Mouse (Mus musculus): Measurements from ENCODE around the gene Gm38392.

Gene Gm38392

DNA sequence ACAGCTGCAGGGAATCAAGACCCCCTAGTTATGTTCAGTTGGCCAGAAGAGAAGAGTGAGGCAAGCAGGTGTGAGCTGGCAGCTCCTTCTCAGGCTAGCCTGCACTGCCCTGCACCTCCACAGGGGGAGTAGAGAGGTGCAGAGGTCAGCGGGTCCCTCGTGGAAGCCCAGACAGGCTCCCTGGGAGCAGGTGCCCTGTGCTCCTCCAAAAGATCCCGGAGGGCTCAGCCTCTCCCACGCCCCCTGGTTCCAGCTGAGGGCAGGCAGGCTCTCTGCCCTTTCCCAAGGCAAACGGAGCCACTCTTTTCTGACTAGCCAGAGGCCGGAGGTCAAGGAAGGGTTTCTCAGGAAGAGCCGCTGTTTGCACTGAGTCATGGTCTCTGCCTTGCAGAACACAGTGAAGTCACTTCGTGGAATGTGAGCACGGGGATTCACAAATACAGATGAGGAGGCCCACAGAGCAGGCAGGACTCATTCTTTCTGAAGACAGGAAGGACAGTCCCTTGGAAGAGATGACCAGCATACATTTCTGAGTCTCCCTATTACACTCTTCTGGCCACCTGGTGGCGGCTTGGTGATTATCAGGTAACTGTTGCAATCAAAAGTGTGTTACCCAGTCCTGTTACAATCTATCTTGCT lies 49.3 kb downstream of the Gm38392 start:
- peak; percentile 70 for DNase-seq (ENCODE audit: extremely low read depth, insufficient read length, low spot score)

- no peak for DNase-seq (ENCODE audit: extremely low read depth, insufficient read length, low spot score)
These were observed 49.9 kb downstream of the Gm38392 start for GRCm38 (mm10) chr3:88237161-88237555.

DNA sequence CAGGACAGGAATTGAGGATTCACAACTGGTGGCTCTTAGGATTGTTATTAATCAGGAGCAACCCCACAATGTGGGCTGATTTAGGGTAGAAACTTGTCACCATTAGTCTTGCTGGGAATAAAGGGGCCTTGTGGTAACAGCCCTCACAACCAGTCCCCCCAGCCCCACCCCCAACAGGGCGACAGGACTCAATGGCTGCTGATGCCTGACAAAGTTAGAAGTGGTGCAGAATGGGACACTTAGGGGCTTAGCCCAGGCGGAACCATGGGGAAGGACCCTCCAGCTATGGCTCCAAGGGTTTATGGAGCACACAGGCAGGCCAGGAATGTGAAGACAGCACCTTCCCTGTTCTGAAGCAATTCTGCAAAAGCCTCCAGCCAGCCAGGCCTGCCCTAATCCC lies 51.4 kb downstream of the Gm38392 start:
- DNase-seq (ENCODE audit: extremely low read depth, insufficient read length, low spot score): no peak

- DNase-seq (ENCODE audit: extremely low read depth, insufficient read length, low spot score): no peak
These were observed 51.8 kb downstream of the Gm38392 start for GRCm38 (mm10) chr3:88235216-88235615.

GRCm38 (mm10) chr3:88234041-88234440 lies 53.0 kb downstream of the Gm38392 start:
- DNase-seq (ENCODE audit: extremely low read depth, insufficient read length, low spot score): peak; percentile 74

- DNase-seq (ENCODE audit: extremely low read depth, insufficient read length, low spot score): peak; percentile 43
These were observed 54.0 kb downstream of the Gm38392 start for GRCm38 (mm10) chr3:88232851-88233649.

DNA sequence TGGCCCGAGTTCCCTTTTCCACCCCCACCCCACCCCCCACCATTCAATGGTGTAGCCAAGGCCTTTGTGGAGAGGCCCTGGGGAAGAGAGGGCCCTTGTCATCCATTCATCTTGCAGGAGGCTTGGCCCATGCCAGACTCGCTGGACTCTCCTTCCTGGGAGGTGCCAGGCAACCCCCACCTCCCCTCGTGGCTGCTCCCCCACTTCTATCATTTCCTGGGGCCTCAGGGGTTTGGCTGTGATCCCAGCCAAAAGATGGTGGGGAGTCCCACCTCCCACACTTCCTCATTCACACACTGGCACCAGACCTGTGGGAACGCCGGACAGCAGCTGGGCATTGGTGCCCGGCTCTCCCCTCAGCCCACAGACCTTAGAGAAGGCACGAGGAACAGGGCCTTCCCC lies 54.7 kb downstream of the Gm38392 start:
- DNase-seq (ENCODE audit: extremely low read depth, insufficient read length, low spot score): peak; percentile 40

DNA sequence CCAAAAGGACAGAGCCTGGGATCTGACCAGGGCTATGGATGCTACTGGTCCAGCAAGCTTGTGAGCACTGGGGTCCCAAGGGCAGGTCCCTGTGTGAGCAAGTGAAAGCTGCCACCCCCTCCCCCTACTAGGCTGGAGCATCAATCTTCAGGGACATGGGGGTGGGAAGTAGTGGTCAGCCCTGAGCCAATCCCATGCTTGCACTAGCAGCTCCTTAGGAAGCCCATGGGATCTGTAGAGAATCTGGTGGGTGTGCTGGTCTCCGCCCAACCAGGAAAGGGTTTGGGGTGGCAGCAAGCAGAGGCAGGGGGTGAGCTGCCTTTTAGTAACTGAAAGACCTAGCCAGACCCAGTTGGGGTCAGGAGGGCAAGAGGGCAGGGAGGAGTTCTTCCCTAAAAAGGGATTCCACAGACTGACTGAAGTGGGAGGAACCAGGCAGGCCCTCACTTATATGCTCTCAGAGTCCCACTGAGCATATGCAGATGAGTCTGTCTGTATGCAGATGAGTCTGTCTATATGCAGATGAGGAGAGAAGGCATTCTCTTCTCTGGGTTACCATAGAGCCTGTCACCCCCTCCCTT lies 55.9 kb downstream of the Gm38392 start:
- DNase-seq (ENCODE audit: extremely low read depth, insufficient read length, low spot score): no peak

DNA sequence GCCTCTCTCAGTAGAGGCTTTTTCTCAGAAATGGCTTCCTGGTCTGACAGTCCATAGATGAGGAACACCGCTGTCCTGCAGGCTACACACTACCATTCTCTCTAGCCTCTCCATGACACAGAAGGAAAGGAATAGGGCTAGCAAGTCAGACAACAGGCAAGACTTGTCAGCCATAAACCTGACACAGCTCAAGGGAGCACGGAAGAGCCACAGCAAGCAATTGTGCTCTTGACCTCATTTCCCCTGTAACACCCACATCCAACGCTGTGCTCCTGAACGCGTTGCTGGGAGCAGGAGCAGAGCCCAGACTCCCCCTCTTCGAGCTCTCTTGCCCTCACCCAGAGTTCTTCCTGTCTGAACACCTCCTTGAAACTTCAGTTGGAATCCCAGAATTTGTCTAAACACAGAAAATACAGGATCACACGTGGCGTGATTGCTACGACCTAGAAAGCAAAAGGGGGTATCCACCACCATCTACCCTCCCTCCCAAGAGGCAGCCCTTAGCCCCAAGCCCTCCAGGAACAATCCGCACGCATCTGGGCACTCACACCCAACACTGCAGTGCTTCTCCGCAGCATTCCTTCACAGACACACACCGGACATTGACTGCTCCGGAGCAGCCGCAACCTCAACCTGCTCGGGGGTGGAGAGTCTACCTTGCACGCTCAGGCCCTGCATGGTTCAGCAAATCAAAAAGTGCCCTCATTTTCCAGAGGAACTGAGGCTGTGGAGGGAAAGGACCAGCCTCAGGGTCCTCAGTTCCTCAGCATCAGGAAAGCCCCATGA lies 56.6 kb downstream of the Gm38392 start:
- no peak for DNase-seq (ENCODE audit: extremely low read depth, insufficient read length, low spot score)

GRCm38 (mm10) chr3:88229526-88229925 lies 57.5 kb downstream of the Gm38392 start:
- no peak for DNase-seq (ENCODE audit: extremely low read depth, insufficient read length, low spot score)

- no peak for DNase-seq (ENCODE audit: extremely low read depth, insufficient read length, low spot score)
These were observed 58.1 kb downstream of the Gm38392 start for GRCm38 (mm10) chr3:88228906-88229305.

GRCm38 (mm10) chr3:88227976-88228375 lies 59.0 kb downstream of the Gm38392 start:
- DNase-seq (ENCODE audit: extremely low read depth, insufficient read length, low spot score): no peak

- no peak for DNase-seq (ENCODE audit: extremely low read depth, insufficient read length, low spot score)
These were observed 59.8 kb downstream of the Gm38392 start for GRCm38 (mm10) chr3:88227260-88227659.

GRCm38 (mm10) chr3:88226101-88226845 lies 60.7 kb downstream of the Gm38392 start:
- no peak for DNase-seq (ENCODE audit: extremely low read depth, insufficient read length, low spot score)

GRCm38 (mm10) chr3:88224929-88225328 lies 62.1 kb downstream of the Gm38392 start:
- no peak for DNase-seq (ENCODE audit: extremely low read depth, insufficient read length, low spot score)

- DNase-seq (ENCODE audit: extremely low read depth, insufficient read length, low spot score): no peak
These were observed 64.6 kb downstream of the Gm38392 start for GRCm38 (mm10) chr3:88222446-88222845.

DNA sequence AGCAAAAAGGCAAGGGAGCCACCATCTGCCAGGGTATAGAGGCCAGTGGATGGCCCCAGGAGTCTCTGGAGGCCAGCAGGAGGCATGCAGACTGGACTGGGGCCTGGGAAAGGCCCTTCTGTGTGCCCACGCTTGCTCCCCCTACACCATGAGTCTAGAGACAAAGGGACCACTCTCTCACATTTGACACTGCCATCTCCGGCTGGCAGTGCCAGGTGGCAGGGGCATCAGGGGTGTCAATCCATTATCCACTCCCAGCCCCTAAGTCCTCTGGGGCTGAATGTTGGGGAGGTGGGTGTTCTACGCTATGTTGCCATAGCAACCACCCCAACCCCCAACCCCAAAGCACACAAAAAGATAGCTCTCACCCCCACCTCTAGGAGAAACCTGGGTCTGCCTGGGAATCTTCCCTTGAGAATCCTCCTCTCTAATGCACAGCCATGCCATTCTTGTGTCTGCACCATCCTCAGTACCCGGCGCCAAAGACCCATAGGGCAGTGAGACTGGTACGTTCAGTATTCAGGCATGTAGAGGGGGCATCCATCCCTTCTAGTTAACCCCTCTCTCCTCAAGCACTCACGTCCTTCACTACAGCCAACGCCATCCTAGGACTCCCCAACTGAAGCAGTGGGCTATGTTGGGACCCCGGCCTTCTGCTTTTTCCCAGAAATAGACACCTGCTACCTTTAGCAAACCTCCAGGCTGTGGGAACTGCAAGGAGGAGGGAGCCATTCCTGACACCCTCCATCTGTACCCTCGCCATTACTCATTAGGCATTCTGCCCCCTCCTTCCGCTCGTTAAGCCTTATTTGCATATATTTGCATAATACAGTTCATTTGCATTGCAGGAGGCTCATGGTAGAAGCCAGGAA lies 65.3 kb downstream of the Gm38392 start:
- no peak for DNase-seq (ENCODE audit: extremely low read depth, insufficient read length, low spot score)

GRCm38 (mm10) chr3:88220842-88221241 lies 66.2 kb downstream of the Gm38392 start:
- DNase-seq (ENCODE audit: extremely low read depth, insufficient read length, low spot score): peak; percentile 57

GRCm38 (mm10) chr3:88219940-88220339 lies 67.1 kb downstream of the Gm38392 start:
- no peak for DNase-seq (ENCODE audit: extremely low read depth, insufficient read length, low spot score)
